Mouse (Mus musculus) neural tube, embryonic 14.5 days (tissue): ENCODE measurements around the gene Meis2. TPM values are rescaled to one million over a fixed set of nuclear protein-coding genes. Genes with fewer than 3 reads are reported as not detected.
A peak's percentile ranks its signal among the peaks of the same experiment; 100 is the strongest.

Experiments used
- ATAC-seq: fragments of 200-750 bp; cut with Nextera tagmentation; 2 replicates; pipeline ENCODE4 v1.8.0; 2017; ENCODE audit warnings: low read depth, mild to moderate bottlenecking, moderate TSS enrichment, moderate library complexity
- H3K27ac ChIP-seq: fragments of 300-500 bp; sonication (generic); 2 replicates; pipeline ENCODE4 v1.5.1; 2014; ENCODE audit warnings: low read depth, mild to moderate bottlenecking, control low read depth, low read length, moderate library complexity, mixed read lengths
- H3K27me3 ChIP-seq: fragments of 300-500 bp; sonication (generic); 2 replicates; pipeline ENCODE4 v1.6.1; 2014; ENCODE audit warnings: low read length; ENCODE audit not compliant: control insufficient read depth, insufficient read depth
- H3K36me3 ChIP-seq: fragments of 300-500 bp; sonication (generic); 2 replicates; pipeline ENCODE4 v1.6.1; 2014; ENCODE audit warnings: low read length, mixed read lengths; ENCODE audit not compliant: control insufficient read depth, insufficient read depth
- H3K4me1 ChIP-seq: fragments of 300-500 bp; sonication (generic); 2 replicates; pipeline ENCODE4 v1.6.1; 2014; ENCODE audit warnings: low read length; ENCODE audit not compliant: control insufficient read depth, insufficient read depth
- H3K4me2 ChIP-seq: fragments of 300-500 bp; sonication (generic); 2 replicates; pipeline ENCODE4 v1.6.1; 2014; ENCODE audit warnings: mild to moderate bottlenecking, low read depth, low read length, control low read depth
- H3K4me3 ChIP-seq: fragments of 300-500 bp; sonication (generic); 2 replicates; pipeline ENCODE4 v1.5.1; 2014; ENCODE audit warnings: low read depth, low read length, control low read depth, mixed read lengths
- H3K9ac ChIP-seq: fragments of 300-500 bp; sonication (generic); replicated peaks from 2 replicates; pipeline ENCODE4 v1.6.1; 2014; ENCODE audit warnings: low read depth, mild to moderate bottlenecking, control low read depth, low read length, mixed read lengths
- H3K9me3 ChIP-seq: fragments of 300-500 bp; sonication (generic); 2 replicates; pipeline ENCODE4 v1.6.1; 2016; ENCODE audit warnings: low read length; ENCODE audit not compliant: control insufficient read depth
- WGBS: fragments of 180-500 bp; shearing (Covaris S2); extraction: QIAGEN DNeasy Blood & Tissue Kit; methylation state at CpG from one replicate; pipeline ENCODE4 v1.1.7; 2014; 5-methylcytosine and 5-hydroxymethylcytosine counted together
- polyA plus RNA-seq: library from polyadenylated mRNA; unstranded; fragments of >200 nt; fragmentation: Nextera tagmentation; extraction: Ambion mirVana; gene quantifications from 2 replicates; pipeline ENCODE4 v1.2.1, GENCODE M21; 2014

Gene Meis2
- polyA plus RNA-seq, 1 experiment from 2014 or later: 117 TPM

DNA sequence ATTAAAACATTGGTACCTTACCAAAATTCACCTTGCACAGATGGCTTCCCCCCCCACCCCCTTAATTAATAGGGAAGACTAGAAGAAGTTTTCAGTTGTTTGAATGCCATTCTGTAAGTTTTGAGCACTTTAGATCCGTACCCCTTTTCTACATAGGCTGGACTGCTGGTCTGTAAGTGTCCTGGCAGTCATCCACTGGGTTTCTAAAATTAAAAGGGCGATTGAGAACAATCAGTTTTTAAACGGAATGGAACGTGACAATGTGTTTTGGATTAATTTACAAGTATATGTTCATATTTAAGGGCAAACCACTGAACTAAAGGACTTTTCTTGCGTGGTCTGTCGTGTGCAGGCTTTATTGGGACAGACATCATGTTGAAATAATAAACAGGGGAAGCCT lies 141.2 kb downstream of the Meis2 start:
- ATAC-seq: no peak
- Histone ChIP-seq H3K27me3 (no peaks in the 10 kb centered on the region), H3K4me2 (no peak overlapping the region), H3K4me3 (no peak overlapping the region), H3K36me3 (no peaks in the 10 kb centered on the region), H3K27ac (no peak overlapping the region), H3K9me3 (no peaks in the 10 kb centered on the region), H3K4me1 (peaks cover 10% of the 10 kb centered on the region; the same call in 1 of the 2 replicates), H3K9ac (no peak overlapping the region)
- WGBS: 77% methylated on average over 6 of the region's 6 CpGs

DNA sequence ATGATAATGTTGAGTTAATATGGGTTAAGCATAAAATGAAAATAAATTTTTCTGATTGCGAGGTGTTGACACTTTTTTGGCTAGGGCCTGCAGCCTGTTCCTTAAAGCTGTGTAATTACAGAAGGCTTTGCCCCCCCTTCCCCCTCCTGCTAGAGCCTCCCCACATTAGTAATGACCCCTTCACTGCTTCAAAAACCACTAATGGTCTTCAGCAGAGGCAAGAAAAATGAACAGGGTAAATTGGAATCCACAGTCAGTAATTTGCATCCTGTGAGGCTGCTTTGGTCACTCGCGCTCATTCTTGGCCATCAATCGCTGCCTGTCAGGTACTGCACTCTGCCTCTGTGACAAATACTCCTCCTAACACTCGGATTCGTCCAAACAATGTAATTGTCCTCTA lies 142.4 kb downstream of the Meis2 start:
- Histone ChIP-seq H3K4me3 (no peak overlapping the region), H3K4me1 (peaks cover 10% of the 10 kb centered on the region; the same call in 1 of the 2 replicates), H3K36me3 (no peaks in the 10 kb centered on the region), H3K9ac (no peak overlapping the region), H3K9me3 (no peaks in the 10 kb centered on the region), H3K27me3 (no peaks in the 10 kb centered on the region), H3K4me2 (no peak overlapping the region), H3K27ac (no peak overlapping the region)
- ATAC-seq: peak; percentile 48; the same call in 1 of the 2 replicates
- WGBS: 16% methylated on average over 6 of the region's 6 CpGs

DNA sequence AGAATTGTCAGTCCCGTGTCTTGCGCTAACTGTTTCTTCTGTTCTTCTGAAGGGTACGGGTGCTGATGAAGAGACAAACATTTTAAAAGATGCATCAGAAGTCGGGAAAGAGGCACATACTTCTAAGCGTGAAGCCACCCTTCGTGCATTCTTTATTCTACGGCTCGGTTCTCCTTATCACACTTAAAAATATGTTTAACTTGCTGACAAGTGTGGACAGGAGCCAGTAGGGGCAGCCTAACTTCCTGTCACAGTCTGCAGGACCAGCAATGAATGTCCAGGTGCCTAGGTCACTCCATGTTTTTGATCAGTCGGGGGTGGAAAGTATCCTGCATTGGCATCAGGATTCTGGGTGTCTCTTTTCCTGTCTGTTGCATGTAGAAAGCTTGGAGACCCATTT lies 144.0 kb downstream of the Meis2 start:
- Histone ChIP-seq H3K4me3 (no peak overlapping the region), H3K9ac (no peak overlapping the region), H3K27me3 (no peaks in the 10 kb centered on the region), H3K4me1 (peaks cover 10% of the 10 kb centered on the region; the same call in 1 of the 2 replicates), H3K9me3 (no peaks in the 10 kb centered on the region), H3K27ac (no peak overlapping the region), H3K4me2 (no peak overlapping the region), H3K36me3 (no peaks in the 10 kb centered on the region)
- WGBS: 80% methylated on average over 9 of the region's 9 CpGs
- ATAC-seq: no peak

DNA sequence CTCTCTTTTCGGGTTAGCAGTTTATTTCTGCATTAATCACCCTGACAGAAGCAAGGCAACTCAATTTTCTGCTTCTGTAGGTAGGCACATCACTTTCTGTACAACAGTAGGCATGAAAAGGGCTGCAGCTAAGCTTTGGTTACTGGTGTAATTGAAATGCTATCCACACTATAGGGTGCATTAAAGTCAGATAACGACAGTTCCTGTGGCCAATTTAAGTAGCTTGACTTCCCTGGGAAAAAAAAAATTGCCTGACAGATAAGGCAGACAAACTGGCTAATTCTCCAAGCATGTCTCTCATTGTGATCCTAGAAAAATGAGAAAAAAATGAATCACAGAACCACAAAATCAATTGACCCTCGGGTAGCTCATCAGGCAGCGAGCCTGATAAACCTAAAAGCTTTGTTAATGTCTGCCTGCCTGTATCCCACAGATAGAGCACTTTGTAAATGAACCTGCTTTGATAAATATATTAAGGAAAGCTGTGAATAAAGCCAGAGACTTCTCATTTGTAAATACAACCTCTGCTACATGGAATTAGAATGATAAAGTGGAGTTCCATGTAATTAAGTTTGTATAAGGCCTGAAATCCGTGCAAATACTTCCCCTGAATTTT lies 145.2 kb downstream of the Meis2 start:
- Histone ChIP-seq H3K4me1 (peaks cover 15% of the 10 kb centered on the region; the same call in 1 of the 2 replicates), H3K9me3 (no peaks in the 10 kb centered on the region), H3K36me3 (no peaks in the 10 kb centered on the region), H3K9ac (no peak overlapping the region), H3K4me3 (no peak overlapping the region), H3K4me2 (no peak overlapping the region), H3K27me3 (no peaks in the 10 kb centered on the region), H3K27ac (no peak overlapping the region; the same call in 1 of the 2 replicates)
- no peak for ATAC-seq
- 28% methylated on average over 5 of the region's 5 CpGs for WGBS

DNA sequence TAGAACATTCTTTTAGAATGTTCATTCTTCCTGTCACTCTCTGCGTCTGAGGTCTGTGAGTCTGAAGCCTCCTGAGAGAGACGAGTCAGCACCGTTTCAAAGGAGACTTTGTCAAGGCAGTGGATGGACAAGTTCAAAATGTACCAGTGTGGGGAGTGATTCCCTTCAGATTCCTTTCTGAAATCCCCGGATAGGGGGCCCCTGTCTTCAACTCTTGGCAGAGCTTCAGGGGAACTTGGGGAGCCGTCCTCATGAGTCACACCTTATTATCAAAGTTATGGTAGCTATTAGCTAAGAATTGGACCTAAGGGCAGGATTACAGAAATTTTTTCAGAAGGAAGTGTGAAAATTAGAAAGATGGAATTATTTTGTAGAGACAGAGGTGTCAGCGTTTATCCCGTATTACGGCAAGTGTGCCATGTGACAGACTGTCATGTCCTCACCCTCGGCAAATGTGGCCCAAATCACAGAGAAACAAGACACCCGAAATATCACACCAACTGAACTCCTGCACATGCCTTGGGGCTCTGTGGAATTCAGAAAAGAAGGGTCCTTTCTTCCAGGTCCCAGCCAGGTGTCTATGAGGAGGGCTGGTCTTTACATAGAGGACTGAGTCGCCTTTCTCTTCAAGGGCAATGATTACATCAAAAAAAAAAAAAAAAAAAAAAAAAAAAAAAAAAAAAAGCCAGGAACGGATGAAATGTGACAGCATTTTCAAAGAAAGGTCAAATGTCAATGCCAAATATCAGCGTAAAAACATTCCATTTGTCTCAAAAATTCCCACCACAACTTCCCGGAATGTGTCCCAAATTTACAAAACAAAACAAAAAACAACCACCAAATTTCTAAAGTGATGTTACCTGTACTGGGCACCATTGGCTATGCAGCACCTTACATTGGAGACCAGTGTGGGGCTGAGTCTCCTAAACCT lies 146.2 kb downstream of the Meis2 start:
- no peak overlapping the region for H3K9ac ChIP-seq
- H3K27me3 ChIP-seq: no peaks in the 10 kb centered on the region
- no peaks in the 10 kb centered on the region for H3K36me3 ChIP-seq
- ATAC-seq: no peak
- no peaks in the 10 kb centered on the region for H3K9me3 ChIP-seq
- H3K27ac ChIP-seq: no peak overlapping the region; the same call in 1 of the 2 replicates
- WGBS: 84% methylated on average over 14 of the region's 14 CpGs
- H3K4me2 ChIP-seq: no peak overlapping the region
- H3K4me1 ChIP-seq: peaks cover 15% of the 10 kb centered on the region; the same call in 1 of the 2 replicates
- H3K4me3 ChIP-seq: no peak overlapping the region

DNA sequence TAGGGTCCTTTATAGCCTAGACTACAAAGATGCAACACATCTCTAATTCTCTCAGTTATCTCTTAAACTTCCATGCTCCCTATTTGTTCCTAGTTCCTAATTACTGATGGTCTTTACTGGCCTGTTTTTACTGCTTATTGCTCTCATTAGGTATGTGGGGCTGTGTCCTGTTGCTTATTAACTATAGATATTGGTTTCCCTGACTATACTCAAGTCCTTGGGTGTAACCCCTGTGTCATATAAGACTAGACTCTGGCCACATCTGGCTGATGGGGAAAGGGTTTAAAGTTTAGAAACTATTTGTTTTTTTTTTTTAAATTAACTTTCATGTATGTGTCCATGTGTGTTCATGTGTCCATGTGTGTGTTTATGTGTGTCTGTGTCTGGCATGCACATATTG lies 147.1 kb downstream of the Meis2 start:
- Histone ChIP-seq H3K4me2 (no peak overlapping the region), H3K27me3 (no peaks in the 10 kb centered on the region), H3K27ac (no peak overlapping the region), H3K4me1 (peaks cover 14% of the 10 kb centered on the region; the same call in 1 of the 2 replicates), H3K9ac (no peak overlapping the region), H3K9me3 (no peaks in the 10 kb centered on the region), H3K4me3 (no peak overlapping the region), H3K36me3 (no peaks in the 10 kb centered on the region)
- no peak for ATAC-seq

DNA sequence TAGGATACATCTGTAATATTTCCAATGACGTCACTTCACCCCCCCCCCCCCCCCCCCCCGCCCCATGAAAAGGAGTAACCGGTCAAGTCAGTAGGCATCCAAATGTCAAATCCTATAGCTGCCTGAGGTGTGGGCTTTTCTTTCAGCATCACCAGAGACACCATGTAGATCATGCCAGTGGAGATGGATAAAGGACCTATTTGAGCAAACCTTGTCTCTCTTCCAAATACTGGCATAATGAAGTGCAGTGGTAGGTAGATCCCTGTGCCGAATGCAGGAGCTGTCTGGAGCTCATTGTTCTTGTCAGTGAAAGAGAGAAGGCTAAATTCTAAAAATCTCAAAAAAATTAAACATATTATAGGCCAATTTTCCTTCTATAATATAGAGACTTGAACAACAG lies 151.1 kb downstream of the Meis2 start:
- no peak overlapping the region for H3K4me2 ChIP-seq
- no peaks in the 10 kb centered on the region for H3K9me3 ChIP-seq
- 0 out of 2 replicates have a peak, but pooled peaks cover 5% of the 10 kb centered on the region for H3K4me1 ChIP-seq
- no peaks in the 10 kb centered on the region for H3K27me3 ChIP-seq
- no peak overlapping the region for H3K4me3 ChIP-seq
- WGBS: 50% methylated on average over 4 of the region's 4 CpGs
- ATAC-seq: no peak
- no peak overlapping the region for H3K27ac ChIP-seq
- no peaks in the 10 kb centered on the region for H3K36me3 ChIP-seq
- no peak overlapping the region for H3K9ac ChIP-seq

DNA sequence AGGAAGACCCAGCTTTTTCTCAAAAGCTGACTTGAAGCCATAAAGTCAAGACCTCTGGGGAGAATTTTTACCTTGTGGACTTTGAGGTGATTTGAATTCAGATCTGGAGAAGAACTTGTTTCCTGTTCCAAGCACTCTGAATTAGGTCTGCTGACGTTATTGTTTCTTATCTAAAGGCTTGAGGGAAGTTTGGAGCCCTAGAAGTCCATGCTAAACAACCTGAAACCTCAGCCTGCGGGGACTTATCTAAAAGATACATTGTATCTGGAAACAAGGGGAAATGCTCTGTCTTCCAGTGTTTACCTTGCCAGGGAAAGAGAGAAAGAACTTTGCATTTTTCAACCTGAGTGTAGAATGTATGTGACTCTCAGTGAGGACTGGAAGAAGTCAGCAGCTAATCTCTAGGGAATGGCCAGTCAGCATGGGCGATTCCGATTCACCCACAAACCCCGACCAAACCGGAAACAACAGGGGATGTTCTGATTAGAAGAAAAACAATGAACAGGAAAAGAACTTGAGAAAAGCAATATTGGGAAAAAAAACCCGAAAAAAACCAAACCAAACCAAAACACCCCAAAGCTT lies 152.6 kb downstream of the Meis2 start:
- H3K27me3 ChIP-seq: no peaks in the 10 kb centered on the region
- 0 out of 2 replicates have a peak, but pooled peaks cover 5% of the 10 kb centered on the region for H3K4me1 ChIP-seq
- H3K9ac ChIP-seq: no peak overlapping the region
- no peak overlapping the region for H3K27ac ChIP-seq
- WGBS: 81% methylated on average over 7 of the region's 7 CpGs
- no peaks in the 10 kb centered on the region for H3K36me3 ChIP-seq
- H3K9me3 ChIP-seq: no peaks in the 10 kb centered on the region
- H3K4me2 ChIP-seq: no peak overlapping the region
- no peak overlapping the region for H3K4me3 ChIP-seq
- no peak for ATAC-seq
